Mouse (Mus musculus): ENCODE data around the gene Atp8b3. TPM values are rescaled to one million over a fixed set of nuclear protein-coding genes. Genes with fewer than 3 reads are reported as not detected.

Gene Atp8b3
- polyA plus RNA-seq, 1 experiment from 2014 or later, result not detected

- 0 out of 2 replicates have a peak, but pooled peaks cover under 1% of the 10 kb centered on the region for H3K36me3 ChIP-seq (ENCODE audit: control insufficient read depth, insufficient read depth)
- ATAC-seq (ENCODE audit: low read depth), result peak; percentile 47
- H3K27me3 ChIP-seq (ENCODE audit: control insufficient read depth, insufficient read depth, low read depth, low read length), result no peaks in the 10 kb centered on the region
- H3K4me3 ChIP-seq (ENCODE audit: low read depth, low read length), result peak overlapping the region; percentile 85
- H3K9me3 ChIP-seq (replicated peaks; ENCODE audit: control insufficient read depth, low read length), result no peaks in the 10 kb centered on the region
- under 1% methylated on average over 29 of the region's 29 CpGs for WGBS (ENCODE audit: insufficient replicate concordance)
- peak overlapping the region; percentile 60 for H3K9ac ChIP-seq (ENCODE audit: low read depth, low read length)
- H3K4me1 ChIP-seq (ENCODE audit: control insufficient read depth, low read depth, low read length), result peaks cover 50% of the 10 kb centered on the region
- H3K27ac ChIP-seq (ENCODE audit: low read length), result peak overlapping the region; percentile 98
- peak overlapping the region; percentile 96 for H3K4me2 ChIP-seq (ENCODE audit: low read depth, low read length)
Measured at GRCm38 (mm10) chr10:80578131-80578750, 39.3 kb upstream of the Atp8b3 start.

- peak; percentile 74 for ATAC-seq (ENCODE audit: low read depth)
- Histone ChIP-seq H3K27ac (ENCODE audit: low read length) (peak within 1 kb of the TSS; percentile 98), H3K9me3 (replicated peaks; ENCODE audit: control insufficient read depth, low read length) (no peaks in the 10 kb centered on the region), H3K36me3 (ENCODE audit: control insufficient read depth, insufficient read depth) (no peaks in the 10 kb centered on the region), H3K27me3 (ENCODE audit: control insufficient read depth, insufficient read depth, low read depth, low read length) (no peaks in the 10 kb centered on the region), H3K4me1 (ENCODE audit: control insufficient read depth, low read depth, low read length) (peaks cover 56% of the 10 kb centered on the region), H3K9ac (ENCODE audit: low read depth, low read length) (peak within 1 kb of the TSS; percentile 87), H3K4me2 (ENCODE audit: low read depth, low read length) (peak within 1 kb of the TSS; percentile 96), H3K4me3 (ENCODE audit: low read depth, low read length) (peak within 1 kb of the TSS; percentile 85)
- under 1% methylated on average over 74 of the region's 97 CpGs for WGBS (ENCODE audit: insufficient replicate concordance)
Measured at GRCm38 (mm10) chr10:80577195-80578130, 38.5 kb upstream of the Atp8b3 start, which contains the start of gene Klf16. Gene Klf16, minus strand, starts transcription at chr10:80577321.

GRCm38 (mm10) chr10:80576351-80577194 lies 37.6 kb upstream of the Atp8b3 start:
- H3K27ac ChIP-seq (ENCODE audit: low read length), result peak overlapping the region; percentile 98
- ATAC-seq (ENCODE audit: low read depth), result peak; percentile 8; the same call in 1 of the 2 replicates
- no peaks in the 10 kb centered on the region for H3K9me3 ChIP-seq (replicated peaks; ENCODE audit: control insufficient read depth, low read length)
- H3K36me3 ChIP-seq (ENCODE audit: control insufficient read depth, insufficient read depth), result no peaks in the 10 kb centered on the region
- H3K9ac ChIP-seq (ENCODE audit: low read depth, low read length), result peak overlapping the region; percentile 87
- peak overlapping the region; percentile 96 for H3K4me2 ChIP-seq (ENCODE audit: low read depth, low read length)
- peak overlapping the region; percentile 85 for H3K4me3 ChIP-seq (ENCODE audit: low read depth, low read length)
- WGBS (ENCODE audit: insufficient replicate concordance), result under 1% methylated on average over 85 of the region's 96 CpGs
- H3K4me1 ChIP-seq (ENCODE audit: control insufficient read depth, low read depth, low read length), result peaks cover 65% of the 10 kb centered on the region
- no peaks in the 10 kb centered on the region for H3K27me3 ChIP-seq (ENCODE audit: control insufficient read depth, insufficient read depth, low read depth, low read length)

- H3K9ac ChIP-seq (ENCODE audit: low read depth, low read length), result peak overlapping the region; percentile 87
- H3K4me1 ChIP-seq (ENCODE audit: control insufficient read depth, low read depth, low read length), result peaks cover 72% of the 10 kb centered on the region
- no peaks in the 10 kb centered on the region for H3K9me3 ChIP-seq (replicated peaks; ENCODE audit: control insufficient read depth, low read length)
- peak overlapping the region; percentile 85 for H3K4me3 ChIP-seq (ENCODE audit: low read depth, low read length)
- H3K27ac ChIP-seq (ENCODE audit: low read length), result peak overlapping the region; percentile 98
- ATAC-seq (ENCODE audit: low read depth), result no peak
- WGBS (ENCODE audit: insufficient replicate concordance), result 5% methylated on average over 17 of the region's 17 CpGs
- H3K27me3 ChIP-seq (ENCODE audit: control insufficient read depth, insufficient read depth, low read depth, low read length), result no peaks in the 10 kb centered on the region
- no peaks in the 10 kb centered on the region for H3K36me3 ChIP-seq (ENCODE audit: control insufficient read depth, insufficient read depth)
- H3K4me2 ChIP-seq (ENCODE audit: low read depth, low read length), result peak overlapping the region; percentile 96
Measured at GRCm38 (mm10) chr10:80575925-80576324, 37.0 kb upstream of the Atp8b3 start.

GRCm38 (mm10) chr10:80574896-80575295 lies 36.0 kb upstream of the Atp8b3 start:
- no peak for ATAC-seq (ENCODE audit: low read depth)
- Histone ChIP-seq H3K4me2 (ENCODE audit: low read depth, low read length) (peak overlapping the region; percentile 96), H3K27ac (ENCODE audit: low read length) (peak overlapping the region; percentile 98), H3K36me3 (ENCODE audit: control insufficient read depth, insufficient read depth) (no peaks in the 10 kb centered on the region), H3K27me3 (ENCODE audit: control insufficient read depth, insufficient read depth, low read depth, low read length) (no peaks in the 10 kb centered on the region), H3K4me1 (ENCODE audit: control insufficient read depth, low read depth, low read length) (peaks cover 80% of the 10 kb centered on the region), H3K4me3 (ENCODE audit: low read depth, low read length) (peak overlapping the region; percentile 85), H3K9me3 (replicated peaks; ENCODE audit: control insufficient read depth, low read length) (no peaks in the 10 kb centered on the region), H3K9ac (ENCODE audit: low read depth, low read length) (peak overlapping the region; percentile 87)
- 70% methylated on average over 3 of the region's 3 CpGs for WGBS (ENCODE audit: insufficient replicate concordance)

- peak overlapping the region; percentile 96 for H3K4me2 ChIP-seq (ENCODE audit: low read depth, low read length)
Measured at GRCm38 (mm10) chr10:80573944-80574343, 35.0 kb upstream of the Atp8b3 start.

GRCm38 (mm10) chr10:80572477-80572876 lies 33.6 kb upstream of the Atp8b3 start:
- H3K27me3 ChIP-seq (ENCODE audit: control insufficient read depth, insufficient read depth, low read depth, low read length), result no peaks in the 10 kb centered on the region
- peak overlapping the region; percentile 87 for H3K9ac ChIP-seq (ENCODE audit: low read depth, low read length)
- H3K36me3 ChIP-seq (ENCODE audit: control insufficient read depth, insufficient read depth), result peaks cover 10% of the 10 kb centered on the region
- 13% methylated on average over 2 of the region's 2 CpGs for WGBS (ENCODE audit: insufficient replicate concordance)
- peak overlapping the region; percentile 96 for H3K4me2 ChIP-seq (ENCODE audit: low read depth, low read length)
- peaks cover 69% of the 10 kb centered on the region for H3K4me1 ChIP-seq (ENCODE audit: control insufficient read depth, low read depth, low read length)
- H3K4me3 ChIP-seq (ENCODE audit: low read depth, low read length), result peak overlapping the region; percentile 85
- peak; percentile 49 for ATAC-seq (ENCODE audit: low read depth)
- H3K27ac ChIP-seq (ENCODE audit: low read length), result peak overlapping the region; percentile 98
- no peaks in the 10 kb centered on the region for H3K9me3 ChIP-seq (replicated peaks; ENCODE audit: control insufficient read depth, low read length)

More at GRCm38 (mm10) chr10:80573944-80574343, 35.0 kb upstream of the Atp8b3 start:
- Histone ChIP-seq H3K9me3 (replicated peaks; ENCODE audit: control insufficient read depth, low read length) (no peaks in the 10 kb centered on the region), H3K36me3 (ENCODE audit: control insufficient read depth, insufficient read depth) (no peaks in the 10 kb centered on the region), H3K4me1 (ENCODE audit: control insufficient read depth, low read depth, low read length) (peaks cover 78% of the 10 kb centered on the region), H3K27ac (ENCODE audit: low read length) (peak overlapping the region; percentile 98), H3K9ac (ENCODE audit: low read depth, low read length) (peak overlapping the region; percentile 87), H3K4me3 (ENCODE audit: low read depth, low read length) (peak overlapping the region; percentile 85), H3K27me3 (ENCODE audit: control insufficient read depth, insufficient read depth, low read depth, low read length) (no peaks in the 10 kb centered on the region)
- ATAC-seq (ENCODE audit: low read depth), result no peak
- WGBS (ENCODE audit: insufficient replicate concordance), result 50% methylated on average over 8 of the region's 9 CpGs
